Mouse (Mus musculus) stomach, postnatal 0 days (tissue): ENCODE results near the gene Nuf2. TPM values are rescaled to one million over a fixed set of nuclear protein-coding genes. Genes with fewer than 3 reads are reported as not detected.
A peak's percentile ranks its signal among the peaks of the same experiment; 100 is the strongest.

Experiments
- ATAC-seq: fragments of 200-750 bp; cut with Nextera tagmentation; 2 replicates; pipeline ENCODE4 v1.8.0; 2017; ENCODE audit not compliant: low FRiP score, low TSS enrichment
- DNase-seq: peaks from one replicate; pipeline ENCODE4 v3.0.0-alpha.2; 2016; ENCODE audit warnings: low spot score
- H3K27ac ChIP-seq: fragments of 300-500 bp; sonication (generic); replicated peaks from 2 replicates; pipeline ENCODE4 v1.5.1; 2014; ENCODE audit warnings: mild to moderate bottlenecking, control low read depth
- H3K27me3 ChIP-seq: fragments of 300-500 bp; sonication (generic); 2 replicates; pipeline ENCODE4 v1.6.1; 2014; ENCODE audit warnings: low read length; ENCODE audit not compliant: control insufficient read depth, insufficient read depth
- H3K36me3 ChIP-seq: fragments of 300-500 bp; sonication (generic); 2 replicates; pipeline ENCODE4 v1.6.1; 2014; ENCODE audit warnings: low read length, mixed read lengths; ENCODE audit not compliant: control insufficient read depth, insufficient read depth
- H3K4me1 ChIP-seq: fragments of 300-500 bp; sonication (generic); replicated peaks from 2 replicates; pipeline ENCODE4 v1.6.1; 2014; ENCODE audit warnings: antibody characterized with exemption; ENCODE audit not compliant: control insufficient read depth, insufficient read depth
- H3K4me2 ChIP-seq: fragments of 300-500 bp; sonication (generic); replicated peaks from 2 replicates; pipeline ENCODE4 v1.6.1; 2014; ENCODE audit warnings: low read depth, mild to moderate bottlenecking, control low read depth, moderate library complexity
- H3K4me3 ChIP-seq: fragments of 300-500 bp; sonication (generic); 2 replicates; pipeline ENCODE4 v1.5.1; 2014; ENCODE audit warnings: low read depth, low read length, control low read depth
- H3K9ac ChIP-seq: fragments of 300-500 bp; sonication (generic); 2 replicates; pipeline ENCODE4 v1.6.1; 2014; ENCODE audit warnings: mild to moderate bottlenecking, low read length, control low read depth, mixed read lengths
- H3K9me3 ChIP-seq: fragments of 300-500 bp; sonication (generic); 2 replicates; pipeline ENCODE4 v1.6.1; 2016; ENCODE audit warnings: low read length; ENCODE audit not compliant: control insufficient read depth
- CTCF ChIP-seq: IDR thresholded peaks from 2 replicates; pipeline ENCODE4 v1.5.1; 2016; ENCODE audit warnings: antibody characterized with exemption, low read depth, mild to moderate bottlenecking, moderate library complexity
- EP300 ChIP-seq: optimal IDR thresholded peaks from 2 replicates; pipeline ENCODE3; 2016; ENCODE audit warnings: antibody characterized with exemption
- WGBS: fragments of 180-500 bp; shearing (Covaris S2); extraction: QIAGEN DNeasy Blood & Tissue Kit; methylation state at CpG from one replicate; pipeline ENCODE4 v1.1.7; 2014; 5-methylcytosine and 5-hydroxymethylcytosine counted together
- polyA plus RNA-seq: library from polyadenylated mRNA; unstranded; fragments of >200 nt; fragmentation: Nextera tagmentation; extraction: Ambion mirVana; gene quantifications from 2 replicates; pipeline ENCODE4 v1.2.1, GENCODE M21; 2015

The Nuf2 gene
- polyA plus RNA-seq, 1 experiment from 2014 or later = 14.0 TPM

- Histone ChIP-seq H3K27ac (no peak overlapping the region), H3K4me1 (no peaks in the 10 kb centered on the region), H3K9me3 (no peaks in the 10 kb centered on the region), H3K9ac (no peak overlapping the region), H3K36me3 (no peaks in the 10 kb centered on the region), H3K4me3 (no peak overlapping the region), H3K4me2 (no peak overlapping the region), H3K27me3 (no peaks in the 10 kb centered on the region)
- ATAC-seq (no peak), DNase-seq (no peak)
- TF ChIP-seq EP300 (no peak), CTCF (no peak)
- 68% methylated on average over 6 of the region's 6 CpGs for WGBS
Measured at GRCm38 (mm10) chr1:169540415-169540814, 9.2 kb upstream of the Nuf2 start.

- no peaks in the 10 kb centered on the region for H3K9me3 ChIP-seq
- H3K36me3 ChIP-seq = no peaks in the 10 kb centered on the region
- peak overlapping the region; percentile 84 for H3K27ac ChIP-seq
- peak overlapping the region; percentile 57 for H3K4me2 ChIP-seq
- DNase-seq = peak; percentile 61
- no peaks in the 10 kb centered on the region for H3K4me1 ChIP-seq
- H3K27me3 ChIP-seq = no peaks in the 10 kb centered on the region
- peak; percentile 65; the same call in 1 of the 2 replicates for ATAC-seq
- H3K4me3 ChIP-seq = peak overlapping the region; percentile 57
- H3K9ac ChIP-seq = peak overlapping the region; percentile 57; the same call in 1 of the 2 replicates
- 7% methylated on average over 11 of the region's 11 CpGs for WGBS
- peak; percentile 79 for TF ChIP-seq CTCF
- TF ChIP-seq EP300 = no peak
Measured at GRCm38 (mm10) chr1:169531702-169532535, 655 bp upstream of the Nuf2 start.

- Histone ChIP-seq H3K9me3 (no peaks in the 10 kb centered on the region), H3K9ac (no peak overlapping the region), H3K27ac (no peak overlapping the region), H3K4me3 (no peak overlapping the region), H3K4me2 (peak overlapping the region; percentile 23; the same call in 1 of the 2 replicates), H3K36me3 (no peaks in the 10 kb centered on the region), H3K27me3 (no peaks in the 10 kb centered on the region), H3K4me1 (no peaks in the 10 kb centered on the region)
- ATAC-seq = no peak
- no peak for DNase-seq
- WGBS = 50% methylated on average over 8 of the region's 8 CpGs
- TF ChIP-seq EP300 = no peak
- TF ChIP-seq CTCF = no peak
Measured at GRCm38 (mm10) chr1:169529996-169530518, 1.2 kb downstream of the Nuf2 start.

GRCm38 (mm10) chr1:169526006-169526680, 5.1 kb downstream of the Nuf2 start:
- 88% methylated on average over 5 of the region's 5 CpGs for WGBS
- H3K9me3 ChIP-seq = no peaks in the 10 kb centered on the region
- TF ChIP-seq EP300 = no peak
- TF ChIP-seq CTCF = no peak
- no peak for DNase-seq
- ATAC-seq = no peak
- H3K4me3 ChIP-seq = no peak overlapping the region
- no peaks in the 10 kb centered on the region for H3K27me3 ChIP-seq
- peaks cover 4% of the 10 kb centered on the region for H3K36me3 ChIP-seq
- no peak overlapping the region for H3K4me2 ChIP-seq
- H3K4me1 ChIP-seq = no peaks in the 10 kb centered on the region
- no peak overlapping the region for H3K27ac ChIP-seq
- no peak overlapping the region for H3K9ac ChIP-seq

GRCm38 (mm10) chr1:169519337-169519736, 11.9 kb downstream of the Nuf2 start:
- Histone ChIP-seq H3K4me1 (no peaks in the 10 kb centered on the region), H3K36me3 (peaks cover 17% of the 10 kb centered on the region), H3K27me3 (no peaks in the 10 kb centered on the region), H3K9ac (no peak overlapping the region), H3K9me3 (no peaks in the 10 kb centered on the region), H3K4me3 (no peak overlapping the region), H3K27ac (no peak overlapping the region), H3K4me2 (no peak overlapping the region)
- DNase-seq (no peak), ATAC-seq (no peak)
- 90% methylated on average over 11 of the region's 11 CpGs for WGBS
- TF ChIP-seq CTCF (no peak), EP300 (no peak)
